Mouse (Mus musculus): ENCODE data around the gene Add1. TPM values are rescaled to one million over a fixed set of nuclear protein-coding genes. Genes with fewer than 3 reads are reported as not detected.

Add1 gene
- polyA plus RNA-seq, 1 experiment from 2014 or later: 206 TPM

- Histone ChIP-seq H3K27ac (no peak overlapping the region), H3K4me2 (no peak overlapping the region), H3K9me3 (no peaks in the 10 kb centered on the region), H3K27me3 (no peaks in the 10 kb centered on the region), H3K36me3 (no peaks in the 10 kb centered on the region), H3K4me1 (replicated peaks) (no peaks in the 10 kb centered on the region), H3K4me3 (no peak overlapping the region), H3K9ac (no peak overlapping the region)
- whole genome bisulfite sequencing: 82% methylated on average over 5 of the region's 5 CpGs
- no peak for ATAC-seq (ENCODE audit: low FRiP score)
Observed at GRCm38 (mm10) chr5:34534776-34535581, 38.5 kb upstream of the Add1 start.

- no peaks in the 10 kb centered on the region for H3K27me3 ChIP-seq
- no peak overlapping the region for H3K4me3 ChIP-seq
- no peaks in the 10 kb centered on the region for H3K4me1 ChIP-seq (replicated peaks)
- H3K27ac ChIP-seq: no peak overlapping the region
- 93% methylated on average over 7 of the region's 7 CpGs for WGBS
- H3K4me2 ChIP-seq: no peak overlapping the region
- H3K36me3 ChIP-seq: no peaks in the 10 kb centered on the region
- no peaks in the 10 kb centered on the region for H3K9me3 ChIP-seq
- no peak overlapping the region for H3K9ac ChIP-seq
- ATAC-seq (ENCODE audit: low FRiP score): no peak
Observed at GRCm38 (mm10) chr5:34535831-34536230, 37.6 kb upstream of the Add1 start.

DNA sequence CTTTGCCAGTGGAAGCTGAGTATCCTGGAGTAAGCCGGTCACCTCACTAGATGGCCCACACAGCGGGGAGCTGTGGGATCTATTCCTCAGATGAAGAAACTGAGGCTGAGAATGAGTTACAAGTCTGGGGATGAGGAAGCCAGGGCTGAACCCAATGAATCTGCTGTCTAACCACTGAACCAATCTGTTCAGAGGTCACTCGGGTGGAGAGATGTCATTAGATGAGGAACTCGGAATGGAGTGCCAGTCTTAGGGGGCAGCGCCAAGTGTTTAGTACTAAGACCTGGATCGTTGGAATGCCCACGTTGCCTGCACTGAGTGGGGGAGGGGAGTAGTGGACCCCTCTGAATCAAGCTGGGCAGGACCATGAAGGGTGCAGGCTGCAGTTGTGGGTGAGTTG is 35.4 kb upstream of the Add1 start:
- Histone ChIP-seq H3K4me2 (no peak overlapping the region), H3K36me3 (no peaks in the 10 kb centered on the region), H3K27ac (no peak overlapping the region), H3K9ac (no peak overlapping the region), H3K4me3 (no peak overlapping the region), H3K27me3 (no peaks in the 10 kb centered on the region), H3K4me1 (replicated peaks) (no peaks in the 10 kb centered on the region), H3K9me3 (no peaks in the 10 kb centered on the region)
- 81% methylated on average over 7 of the region's 7 CpGs for WGBS
- no peak for ATAC-seq (ENCODE audit: low FRiP score)

DNA sequence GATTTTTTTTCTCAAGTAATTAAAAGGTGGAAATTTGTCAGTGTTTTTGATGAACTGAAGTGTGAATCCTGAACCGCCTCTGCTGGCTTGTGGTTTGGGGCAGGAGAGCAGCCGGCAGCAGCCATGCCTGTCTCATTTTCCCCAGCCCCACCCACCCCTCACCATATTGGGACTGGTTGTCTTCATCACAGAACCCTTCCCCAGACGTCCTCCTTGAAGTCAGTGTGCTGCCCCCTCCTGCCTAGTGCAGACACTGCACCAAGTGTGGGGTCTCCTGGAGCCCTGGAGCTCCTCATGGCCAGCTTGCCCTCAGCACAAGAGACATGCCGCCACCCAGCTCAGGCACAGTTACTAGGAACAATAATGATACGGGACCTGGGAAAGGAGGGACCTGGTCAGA is 34.9 kb upstream of the Add1 start:
- Histone ChIP-seq H3K9ac (no peak overlapping the region), H3K9me3 (no peaks in the 10 kb centered on the region), H3K27ac (no peak overlapping the region), H3K4me1 (replicated peaks) (no peaks in the 10 kb centered on the region), H3K4me3 (no peak overlapping the region), H3K36me3 (no peaks in the 10 kb centered on the region), H3K27me3 (no peaks in the 10 kb centered on the region), H3K4me2 (no peak overlapping the region)
- 41% methylated on average over 5 of the region's 5 CpGs for WGBS
- no peak for ATAC-seq (ENCODE audit: low FRiP score)

DNA sequence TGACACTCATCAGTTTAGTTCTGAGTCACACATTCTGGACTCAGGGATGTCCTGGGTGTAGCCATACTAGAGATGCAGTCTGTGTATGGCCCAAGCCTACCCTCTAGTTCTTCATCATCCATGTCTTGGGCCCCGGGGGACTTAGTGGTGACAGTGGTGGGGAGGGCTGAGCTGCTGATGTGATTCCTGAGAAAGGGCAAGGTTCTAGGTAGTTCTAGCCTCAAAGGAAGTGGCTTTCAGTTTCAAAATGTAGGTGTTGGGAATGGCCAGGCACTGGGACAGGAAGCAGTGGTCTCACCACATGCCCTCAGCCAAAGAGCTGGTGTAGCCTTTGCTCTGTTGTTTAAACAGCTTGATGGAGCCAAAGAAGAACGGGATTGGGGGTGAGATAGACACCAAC is 34.3 kb upstream of the Add1 start:
- H3K4me1 ChIP-seq (replicated peaks): no peaks in the 10 kb centered on the region
- no peak overlapping the region for H3K4me3 ChIP-seq
- H3K4me2 ChIP-seq: no peak overlapping the region
- 91% methylated on average over 2 of the region's 2 CpGs for WGBS
- no peaks in the 10 kb centered on the region for H3K9me3 ChIP-seq
- ATAC-seq (ENCODE audit: low FRiP score): no peak
- H3K36me3 ChIP-seq: no peaks in the 10 kb centered on the region
- no peaks in the 10 kb centered on the region for H3K27me3 ChIP-seq
- H3K9ac ChIP-seq: no peak overlapping the region
- no peak overlapping the region for H3K27ac ChIP-seq

- H3K4me2 ChIP-seq: no peak overlapping the region
- 67% methylated on average over 1 of the region's 1 CpGs for WGBS
- no peak for ATAC-seq (ENCODE audit: low FRiP score)
Observed at GRCm38 (mm10) chr5:34542166-34542565, 31.3 kb upstream of the Add1 start.

DNA sequence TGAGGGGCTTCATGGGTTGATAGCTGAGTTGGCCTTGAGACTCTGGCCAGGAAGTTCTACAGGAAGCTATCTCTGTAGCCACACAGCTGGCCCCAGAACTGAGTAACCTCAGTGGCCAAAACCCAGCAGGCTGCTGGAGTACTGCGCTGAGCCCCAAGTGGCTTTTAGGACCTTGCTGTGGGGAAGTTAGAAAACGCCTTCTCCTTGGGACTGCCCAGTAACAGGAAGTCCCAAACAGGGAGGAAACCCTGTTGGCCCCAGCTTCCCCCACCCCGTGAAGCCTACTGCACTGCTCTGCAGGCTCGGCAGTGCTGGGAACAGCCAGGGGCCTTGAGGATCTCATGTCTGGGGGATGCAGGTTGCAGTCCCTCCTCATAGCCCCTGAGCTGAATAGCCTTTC is 30.4 kb upstream of the Add1 start:
- H3K4me2 ChIP-seq: no peak overlapping the region
- no peaks in the 10 kb centered on the region for H3K4me1 ChIP-seq (replicated peaks)
- no peaks in the 10 kb centered on the region for H3K36me3 ChIP-seq
- H3K27me3 ChIP-seq: no peaks in the 10 kb centered on the region
- no peak overlapping the region for H3K9ac ChIP-seq
- H3K27ac ChIP-seq: no peak overlapping the region
- ATAC-seq (ENCODE audit: low FRiP score): no peak
- 62% methylated on average over 4 of the region's 4 CpGs for WGBS
- no peak overlapping the region for H3K4me3 ChIP-seq
- H3K9me3 ChIP-seq: no peaks in the 10 kb centered on the region

More at GRCm38 (mm10) chr5:34542166-34542565, 31.3 kb upstream of the Add1 start:
- Histone ChIP-seq H3K9ac (no peak overlapping the region), H3K4me3 (no peak overlapping the region), H3K27ac (no peak overlapping the region), H3K9me3 (no peaks in the 10 kb centered on the region), H3K4me1 (replicated peaks) (no peaks in the 10 kb centered on the region), H3K27me3 (no peaks in the 10 kb centered on the region), H3K36me3 (no peaks in the 10 kb centered on the region)

- ATAC-seq (ENCODE audit: low FRiP score): no peak
- H3K4me1 ChIP-seq (replicated peaks): peaks cover 27% of the 10 kb centered on the region
- peaks cover 11% of the 10 kb centered on the region for H3K36me3 ChIP-seq
- H3K4me3 ChIP-seq: no peak overlapping the region
- no peak overlapping the region for H3K4me2 ChIP-seq
- H3K27me3 ChIP-seq: no peaks in the 10 kb centered on the region
- no peak overlapping the region for H3K27ac ChIP-seq
- H3K9me3 ChIP-seq: no peaks in the 10 kb centered on the region
- H3K9ac ChIP-seq: no peak overlapping the region
Observed at GRCm38 (mm10) chr5:34547410-34547809, 26.1 kb upstream of the Add1 start.

DNA sequence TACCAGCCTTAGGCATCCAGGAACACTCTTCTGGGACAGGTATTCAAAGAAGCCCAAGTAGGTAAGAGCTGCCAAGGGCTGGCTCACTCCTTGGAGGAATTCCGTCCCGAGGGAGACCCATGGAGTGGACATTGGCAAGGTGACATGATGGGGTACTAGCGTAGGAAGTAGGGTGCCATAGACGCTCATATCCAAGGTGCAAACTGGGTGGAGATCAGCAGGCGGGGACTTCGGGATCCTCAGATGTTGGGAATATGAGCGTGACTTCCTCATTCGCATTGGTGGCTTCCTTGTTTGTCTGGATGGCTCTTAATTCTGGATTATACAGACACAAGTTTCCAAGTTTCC is 24.4 kb upstream of the Add1 start:
- no peaks in the 10 kb centered on the region for H3K27me3 ChIP-seq
- H3K27ac ChIP-seq: peak overlapping the region; percentile 83
- peaks cover 22% of the 10 kb centered on the region for H3K36me3 ChIP-seq
- H3K4me1 ChIP-seq (replicated peaks): peaks cover 35% of the 10 kb centered on the region
- peak; percentile 11; the same call in 1 of the 2 replicates for ATAC-seq (ENCODE audit: low FRiP score)
- no peaks in the 10 kb centered on the region for H3K9me3 ChIP-seq
- WGBS: 38% methylated on average over 8 of the region's 8 CpGs
- H3K4me3 ChIP-seq: peak overlapping the region; percentile 68
- peak overlapping the region; percentile 95 for H3K9ac ChIP-seq
- H3K4me2 ChIP-seq: peak overlapping the region; percentile 76

DNA sequence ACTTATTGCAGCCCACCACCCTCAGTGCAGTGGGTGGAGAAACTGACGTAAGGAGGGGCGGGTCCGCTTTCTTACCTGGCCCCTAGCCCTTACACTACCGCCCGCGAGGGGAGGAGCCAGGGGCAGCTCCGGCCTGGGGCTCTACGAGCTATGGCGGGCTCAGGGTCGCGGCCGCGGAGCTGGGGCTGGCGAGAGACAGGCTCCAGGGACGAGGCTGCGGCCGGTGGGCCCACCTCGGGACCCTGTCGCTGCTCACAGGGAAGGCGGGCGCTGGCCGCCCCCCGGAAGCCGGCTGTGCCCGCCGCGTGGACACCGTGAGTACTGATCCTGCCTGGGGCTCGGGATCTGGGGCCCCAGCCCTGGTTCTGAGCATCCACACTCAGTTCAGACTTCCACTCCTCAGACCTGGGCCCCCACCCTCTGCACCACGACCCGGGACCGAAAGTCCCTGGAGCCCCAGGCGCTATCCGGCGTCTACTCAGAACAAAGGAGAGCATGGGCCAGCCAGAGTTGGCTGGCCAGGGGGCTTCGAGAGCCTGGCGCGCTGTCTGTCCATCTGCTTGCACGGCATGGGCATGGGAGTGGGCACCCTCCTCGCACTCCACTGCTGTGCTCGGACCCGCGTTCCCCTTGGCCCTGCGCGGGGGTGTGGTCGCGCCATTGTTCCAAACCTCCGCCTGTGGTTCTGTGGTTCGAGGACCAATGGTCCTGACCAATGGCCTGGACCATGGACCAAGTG is 23.8 kb upstream of the Add1 start:
- H3K4me3 ChIP-seq: peak overlapping the region; percentile 68
- WGBS: under 1% methylated on average over 49 of the region's 49 CpGs
- H3K27ac ChIP-seq: peak overlapping the region; percentile 83
- no peaks in the 10 kb centered on the region for H3K9me3 ChIP-seq
- H3K9ac ChIP-seq: peak overlapping the region; percentile 95
- H3K4me2 ChIP-seq: peak overlapping the region; percentile 76
- ATAC-seq (ENCODE audit: low FRiP score): peak; percentile 91
- peaks cover 35% of the 10 kb centered on the region for H3K4me1 ChIP-seq (replicated peaks)
- peaks cover 26% of the 10 kb centered on the region for H3K36me3 ChIP-seq
- no peaks in the 10 kb centered on the region for H3K27me3 ChIP-seq

- H3K27ac ChIP-seq: peak overlapping the region; percentile 83
- no peaks in the 10 kb centered on the region for H3K9me3 ChIP-seq
- no peaks in the 10 kb centered on the region for H3K27me3 ChIP-seq
- peaks cover 31% of the 10 kb centered on the region for H3K36me3 ChIP-seq
- peak; percentile 19; the same call in 1 of the 2 replicates for ATAC-seq (ENCODE audit: low FRiP score)
- H3K4me3 ChIP-seq: peak overlapping the region; percentile 68
- H3K9ac ChIP-seq: peak overlapping the region; percentile 95
- peaks cover 35% of the 10 kb centered on the region for H3K4me1 ChIP-seq (replicated peaks)
- peak overlapping the region; percentile 76 for H3K4me2 ChIP-seq
- 12% methylated on average over 6 of the region's 6 CpGs for WGBS
Observed at GRCm38 (mm10) chr5:34550251-34550650, 23.2 kb upstream of the Add1 start.

- Histone ChIP-seq H3K4me3 (no peak overlapping the region), H3K36me3 (peaks cover 47% of the 10 kb centered on the region), H3K4me1 (replicated peaks) (peaks cover 35% of the 10 kb centered on the region), H3K9me3 (no peaks in the 10 kb centered on the region), H3K4me2 (no peak overlapping the region), H3K9ac (peak overlapping the region; percentile 95; the same call in 1 of the 2 replicates), H3K27ac (no peak overlapping the region), H3K27me3 (no peaks in the 10 kb centered on the region)
- no peak for ATAC-seq (ENCODE audit: low FRiP score)
- 77% methylated on average over 4 of the region's 4 CpGs for WGBS
Observed at GRCm38 (mm10) chr5:34551821-34552220, 21.6 kb upstream of the Add1 start.

Data from hindbrain, embryonic 13.5 days (tissue).